Mouse (Mus musculus): Measurements from ENCODE around the gene Sdha.

DNA sequence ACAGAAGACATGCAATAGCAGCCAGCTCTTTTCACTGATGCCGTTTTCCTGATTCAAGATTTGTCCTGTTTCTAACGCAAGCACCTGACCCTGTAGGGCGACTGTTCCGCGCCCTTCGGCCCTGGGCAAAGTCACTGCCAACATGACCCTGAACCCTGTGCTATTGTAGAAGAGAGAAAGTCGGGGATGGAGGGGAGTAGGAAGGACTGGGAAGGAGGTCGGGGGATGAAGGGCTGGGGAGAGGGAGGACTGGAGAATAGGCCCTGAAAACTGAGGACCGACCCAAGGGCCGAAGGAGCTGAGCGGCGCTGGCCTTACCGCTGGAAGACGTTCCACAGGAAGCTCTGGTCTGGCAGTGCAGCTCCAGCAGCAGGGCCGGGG is 33.3 kb downstream of the Sdha start:
- TF ChIP-seq EP300 (IDR thresholded peaks at IDR 0.05; ENCODE audit: low read depth) = no peak
- TF ChIP-seq CTCF (IDR thresholded peaks at IDR 0.05; ENCODE audit: low read depth) = no peak

Data from liver, embryonic 14.5 days (tissue).